Mouse (Mus musculus) right cerebral cortex, postnatal 10 days (tissue): ENCODE measurements around the gene Prdm4.

Experiments used
- DNase-seq, 2 experiments: peaks; one replicate each; pipeline ENCODE4 v3.0.0; 2021; ENCODE audit warnings: low spot score in 2 of 2

Prdm4 gene

DNA sequence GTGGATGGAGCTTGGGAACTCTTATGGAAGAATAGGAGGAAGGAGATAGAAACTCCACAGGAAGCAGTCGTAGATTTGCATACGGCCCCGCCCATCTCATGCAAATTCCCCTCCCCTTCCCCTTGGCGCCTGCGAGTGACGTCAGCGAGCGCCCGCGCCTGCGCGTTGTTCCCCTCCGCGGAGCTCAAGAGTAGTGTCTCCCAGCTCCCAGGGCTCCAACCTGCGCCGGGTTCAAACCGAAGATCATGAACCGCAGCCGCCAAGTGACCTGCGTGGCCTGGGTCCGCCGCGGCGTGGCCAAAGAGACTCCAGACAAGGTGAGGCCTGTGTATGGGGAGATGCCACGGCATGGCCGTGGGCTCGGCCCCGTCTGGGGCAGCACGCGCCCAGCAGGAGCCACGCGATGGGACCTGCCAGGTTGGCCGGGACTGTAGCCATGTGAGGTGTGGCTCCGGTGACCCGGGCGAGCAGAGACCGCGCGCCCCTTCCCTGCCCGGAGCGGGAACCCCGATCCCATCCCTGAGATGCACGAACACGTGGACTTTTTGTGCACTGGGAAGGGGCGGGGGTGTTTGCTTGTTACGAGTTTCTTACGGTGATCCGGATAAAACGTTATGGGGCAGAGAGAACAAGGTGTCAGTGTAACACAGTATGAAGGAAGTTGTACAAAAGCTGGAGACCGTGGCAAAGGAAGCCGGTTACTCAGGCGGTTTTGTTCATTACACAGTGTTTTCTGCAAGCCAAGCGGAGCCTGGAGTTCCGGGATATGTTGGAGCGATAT, 45.1 kb downstream of the Prdm4 start:
- peak; percentile 95 for DNase-seq

DNA sequence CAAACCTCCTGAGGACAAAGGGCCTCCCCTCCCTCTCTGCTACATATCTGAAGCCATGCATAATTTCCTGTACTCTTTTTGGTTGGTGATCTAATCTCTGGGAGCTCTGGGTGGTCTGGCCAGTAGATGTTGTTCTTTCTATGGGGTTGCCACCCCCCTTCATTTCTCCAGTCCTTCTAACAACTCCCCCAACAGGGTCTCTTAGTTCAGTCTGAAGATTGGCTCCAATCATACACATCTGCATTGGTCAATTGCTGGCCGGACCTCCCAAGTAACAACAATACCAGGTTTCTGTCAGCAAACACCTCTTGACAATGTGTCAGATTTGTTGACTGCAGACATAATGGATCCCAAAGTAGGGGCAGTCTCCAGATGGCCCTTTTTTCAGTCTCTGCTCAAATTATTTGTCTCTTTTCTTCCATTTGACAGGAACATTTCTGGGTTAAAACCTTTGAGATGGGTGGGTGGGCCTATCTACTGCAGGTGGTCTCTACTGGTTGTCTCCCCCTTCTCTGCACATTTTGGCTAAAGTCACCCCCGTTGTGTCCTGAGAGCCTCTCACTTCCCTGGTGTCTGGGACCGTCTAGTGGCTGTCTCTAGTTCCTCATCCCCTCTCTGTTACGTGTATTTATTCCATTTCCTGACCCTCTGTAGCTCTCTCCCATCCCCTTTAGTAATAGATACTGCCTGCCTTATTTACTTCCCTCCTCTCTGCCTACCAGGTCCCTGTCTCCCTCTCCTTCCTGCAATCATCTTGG, 70.7 kb downstream of the Prdm4 start:
- DNase-seq = no peak
